Mouse (Mus musculus) monocyte, adult 2 months (primary cell): ENCODE measurements around the gene Colq.

ENCODE experiments used
- DNase-seq, 2 experiments: peaks; one replicate each; pipeline ENCODE4 v3.0.0; 2022; ENCODE audit warnings: low spot score in 2 of 2, low read depth in 1 of 2

Gene Colq

DNA sequence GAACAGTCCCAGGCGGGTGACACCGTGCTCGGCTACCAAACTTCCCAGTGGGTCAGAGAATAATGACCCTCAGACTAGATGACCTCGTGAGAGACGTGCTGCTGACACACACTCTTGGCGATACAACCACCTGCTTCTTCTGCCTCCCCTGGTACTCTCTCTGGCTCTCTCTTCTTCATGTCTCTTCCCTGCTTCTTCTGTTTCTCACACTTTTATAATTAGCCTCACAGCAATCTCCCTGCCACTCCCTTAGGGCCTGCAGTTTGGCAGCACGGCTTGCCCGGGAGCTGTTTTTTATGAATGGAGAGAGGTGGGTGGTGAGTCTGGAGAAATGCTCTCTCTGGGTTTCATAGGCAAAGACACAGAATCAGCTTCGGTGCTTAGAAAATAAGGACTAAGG, 15.3 kb downstream of the Colq start:
- DNase-seq = no peak

DNA sequence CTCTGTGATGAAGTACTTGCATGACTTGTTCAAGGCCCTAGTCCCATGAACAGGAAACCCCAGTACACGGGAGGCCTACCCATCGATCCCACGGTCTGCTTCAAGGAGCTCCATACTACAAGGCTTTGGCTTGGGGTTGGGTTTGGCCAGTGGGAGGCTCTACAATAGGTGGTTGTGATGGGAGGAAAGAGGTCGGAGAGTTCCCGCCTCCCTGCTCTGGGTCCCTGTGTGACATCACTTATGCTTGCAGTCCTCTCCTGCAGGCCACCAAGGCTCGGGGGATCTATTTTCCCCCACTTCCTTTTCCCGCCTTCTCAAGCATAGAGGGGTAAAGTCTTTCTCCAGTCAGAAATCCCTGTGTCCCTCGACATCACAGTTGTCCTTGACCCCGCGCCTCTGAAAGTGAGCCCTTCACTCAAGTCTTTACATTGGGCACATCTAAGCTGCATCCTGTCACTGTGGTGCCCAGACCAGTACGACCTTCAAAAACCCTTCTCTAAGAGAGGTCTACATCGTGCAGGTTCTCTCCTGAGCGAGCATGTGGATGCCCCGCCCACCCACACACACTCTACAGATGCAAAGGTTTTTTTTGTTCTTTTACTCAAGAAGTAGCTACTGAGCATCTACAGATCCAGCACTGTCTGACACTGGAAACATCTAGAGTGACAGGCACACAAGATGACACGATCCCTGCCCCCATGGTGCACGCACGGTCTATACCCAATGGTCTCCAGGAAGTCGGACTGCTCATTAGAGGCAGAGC, 16.1 kb downstream of the Colq start:
- DNase-seq = no peak

DNA sequence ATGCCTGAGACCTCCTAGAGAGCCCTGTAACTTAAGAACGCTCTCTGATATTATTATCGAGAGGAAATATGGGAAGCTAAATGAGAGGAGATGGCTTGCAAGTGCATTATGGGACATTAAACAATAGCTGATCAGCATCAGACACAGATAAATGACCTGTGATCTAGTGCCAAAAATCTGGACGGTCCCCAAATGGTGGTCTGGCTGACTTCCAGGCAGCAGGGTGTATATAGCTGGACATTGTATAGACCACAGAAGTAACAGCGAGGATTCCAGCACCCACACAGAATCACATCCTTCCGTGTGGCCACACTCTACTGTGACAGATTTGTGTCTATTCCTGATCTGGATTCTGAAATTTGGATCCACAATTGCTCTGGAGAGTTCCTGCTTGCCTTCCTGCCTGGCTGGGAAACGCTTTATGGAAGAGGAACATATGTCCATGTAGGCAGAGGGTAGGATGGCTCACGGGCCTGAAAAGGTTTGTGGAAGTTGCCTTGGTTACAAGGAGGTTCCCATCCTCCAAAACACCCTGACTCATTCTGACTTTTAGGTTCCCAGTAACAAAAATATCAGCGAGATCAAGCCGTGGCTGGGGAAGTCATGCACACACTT, 18.5 kb downstream of the Colq start:
- no peak for DNase-seq

DNA sequence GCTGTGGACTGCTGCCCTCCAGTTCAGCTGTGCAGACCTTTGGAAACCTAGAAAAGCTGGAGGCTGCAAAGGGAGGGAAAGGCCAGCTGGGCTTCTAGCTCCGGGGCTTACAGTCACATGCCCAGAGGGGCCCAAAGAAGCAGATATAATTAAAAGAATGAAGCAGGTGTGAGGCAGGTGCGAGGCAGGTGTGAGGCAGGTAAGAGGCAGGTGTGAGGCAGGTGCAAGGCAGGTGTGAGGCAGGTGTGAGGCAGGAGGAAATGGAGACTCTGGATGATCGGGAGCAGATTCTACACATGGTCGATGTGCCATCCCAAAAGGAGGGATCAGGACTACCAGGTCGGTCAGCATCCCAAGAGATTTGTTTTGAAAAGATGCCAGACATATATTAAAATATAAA, 19.7 kb downstream of the Colq start:
- no peak for DNase-seq

DNA sequence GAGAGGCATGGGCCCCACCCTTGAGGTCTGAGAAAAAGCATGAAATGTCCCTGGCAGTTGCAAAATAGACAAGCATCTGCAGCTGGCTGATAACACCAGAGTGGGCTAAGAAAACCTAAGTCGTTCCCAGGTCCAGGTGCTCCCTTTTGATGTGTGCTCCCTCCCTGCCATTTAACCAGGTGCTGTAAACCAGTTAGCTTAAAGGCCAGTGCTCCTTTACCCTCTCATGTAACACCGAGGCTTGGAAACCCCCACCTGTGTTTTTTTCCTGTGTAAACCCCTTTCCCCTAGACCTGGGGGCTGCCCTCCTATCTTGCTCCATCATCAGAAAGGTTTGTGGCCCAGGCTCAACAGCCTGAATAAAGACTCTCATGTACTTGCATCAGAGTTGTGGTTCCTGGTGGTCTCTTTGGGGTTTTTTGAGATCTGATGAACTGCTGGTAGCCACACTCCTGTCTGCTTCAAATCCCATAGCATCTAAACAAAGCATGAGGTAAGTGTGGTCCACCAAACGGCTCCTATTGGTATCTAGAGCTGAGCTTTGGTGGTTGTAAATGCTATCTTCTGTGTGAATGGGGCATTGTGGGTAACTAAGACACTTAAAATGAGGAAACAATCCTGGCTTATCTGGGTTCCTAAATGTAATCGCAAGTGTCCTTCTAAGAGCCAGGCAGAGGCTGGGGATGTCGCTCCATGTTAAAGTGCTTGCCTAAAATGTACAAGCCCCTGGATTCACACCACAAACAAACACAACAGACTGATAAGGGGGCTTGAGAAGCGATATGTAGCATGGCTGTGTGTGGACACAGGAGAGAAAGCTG, 20.8 kb downstream of the Colq start:
- DNase-seq = no peak

DNA sequence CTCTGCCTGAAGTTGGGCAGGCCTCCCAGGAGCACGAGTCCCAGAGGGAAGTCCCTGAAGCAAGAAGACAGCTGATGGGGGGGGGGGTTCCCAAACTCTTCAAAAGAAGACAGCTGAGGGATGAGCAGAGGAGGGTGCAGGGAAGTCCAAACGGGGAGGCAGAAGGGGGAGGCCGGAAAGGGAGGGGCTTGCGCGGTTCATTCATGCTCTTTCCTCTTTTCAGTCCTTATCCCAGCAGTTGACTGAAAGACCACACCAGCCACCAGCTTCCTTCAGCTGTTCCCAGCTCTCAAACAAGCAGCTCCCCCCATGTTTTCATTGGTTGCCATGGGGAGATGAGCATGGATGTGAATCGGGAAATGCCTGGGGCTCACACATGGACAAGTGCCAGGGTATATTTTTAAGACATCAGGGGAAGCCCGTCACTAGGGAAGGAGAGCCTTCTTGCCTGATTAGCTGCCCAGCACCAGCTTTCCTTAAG, 22.0 kb downstream of the Colq start:
- peak in 1 of 2 experiments; percentile 12 for DNase-seq

DNA sequence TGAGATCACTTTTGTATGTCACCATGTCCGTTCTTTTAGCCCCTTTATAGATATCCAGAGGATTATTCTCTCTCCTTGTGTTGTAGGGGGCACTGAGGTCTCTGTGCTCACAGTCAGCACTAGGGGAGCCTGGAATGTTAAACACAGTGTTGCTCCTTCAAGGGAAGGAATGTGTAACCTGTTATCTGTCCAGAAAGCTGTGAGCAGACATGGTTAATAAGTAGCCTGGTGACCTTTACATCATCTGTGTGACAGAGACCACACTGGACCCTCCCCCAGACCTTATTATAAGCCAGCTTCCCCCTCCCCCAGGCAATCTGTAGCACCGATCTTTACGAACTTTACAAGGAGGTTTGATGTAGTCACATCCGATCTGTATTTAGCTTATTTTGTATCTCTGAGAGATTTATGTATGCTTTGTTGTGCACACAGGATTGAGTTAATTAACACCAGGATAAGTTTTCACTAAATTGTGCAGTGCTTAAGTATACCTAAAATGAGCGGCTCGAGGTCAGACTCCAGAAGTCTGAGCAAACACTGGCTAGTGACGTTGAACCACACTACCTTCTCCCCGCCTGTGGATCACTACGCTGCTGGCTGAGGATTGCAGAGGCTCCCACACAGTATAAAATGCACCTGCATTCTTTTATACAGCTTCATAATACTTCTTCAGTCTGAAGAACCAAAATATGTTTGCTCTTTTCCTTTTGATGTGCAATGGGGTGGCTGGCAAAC, 25.5 kb downstream of the Colq start:
- no peak for DNase-seq

DNA sequence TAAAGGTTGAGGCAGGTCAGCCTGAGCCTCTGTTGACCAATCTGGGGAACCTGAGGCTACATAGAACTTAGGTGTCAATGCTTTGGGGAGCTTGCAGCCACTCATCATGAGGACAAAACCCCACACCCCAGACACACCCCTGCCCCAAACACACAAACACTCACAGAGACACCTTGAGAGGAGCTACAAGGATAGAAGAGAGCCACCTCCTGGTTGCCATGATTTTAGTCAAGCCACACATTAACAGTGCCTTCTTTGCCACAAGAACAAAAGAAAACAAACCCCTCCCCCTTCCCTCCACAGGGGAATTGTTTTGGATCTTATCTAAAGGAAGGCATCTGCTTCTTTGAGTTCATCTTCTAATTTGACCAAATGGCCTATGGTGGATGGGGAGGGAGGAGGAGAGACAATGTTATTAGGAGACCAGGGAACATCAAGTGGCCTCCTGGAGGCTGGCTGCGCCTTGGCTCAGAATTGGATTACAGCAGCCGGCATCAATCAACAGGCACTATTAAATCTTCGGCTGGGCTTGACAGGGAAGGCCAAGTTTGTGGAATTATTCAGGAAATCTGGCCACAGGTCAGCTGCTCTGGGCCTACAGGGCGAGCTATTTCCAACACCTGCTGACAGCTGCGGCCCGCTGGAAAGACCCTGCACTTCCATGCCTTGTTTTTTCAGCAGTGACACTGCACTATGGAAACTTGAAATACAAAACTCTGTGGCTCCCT, 26.5 kb downstream of the Colq start:
- DNase-seq = no peak

DNA sequence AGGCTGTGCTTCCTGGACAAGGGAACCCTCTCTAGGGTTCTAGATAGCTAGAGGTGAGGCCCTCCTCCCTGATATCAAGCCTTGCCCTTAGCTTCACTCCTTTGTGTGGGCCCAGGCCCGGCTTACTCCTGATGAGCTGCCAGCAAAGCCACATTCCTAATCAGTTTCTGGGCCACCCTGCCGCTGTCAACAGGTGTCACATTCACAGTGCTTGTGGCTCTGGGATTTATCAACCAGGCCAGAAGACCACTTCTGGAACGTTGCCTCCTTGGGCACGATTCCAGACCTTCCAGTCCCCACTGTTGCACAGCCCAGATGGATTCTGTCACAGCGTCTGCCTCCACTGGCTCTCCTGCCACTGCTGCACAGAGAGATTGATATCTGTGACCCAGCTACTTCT, 30.3 kb downstream of the Colq start:
- no peak for DNase-seq

DNA sequence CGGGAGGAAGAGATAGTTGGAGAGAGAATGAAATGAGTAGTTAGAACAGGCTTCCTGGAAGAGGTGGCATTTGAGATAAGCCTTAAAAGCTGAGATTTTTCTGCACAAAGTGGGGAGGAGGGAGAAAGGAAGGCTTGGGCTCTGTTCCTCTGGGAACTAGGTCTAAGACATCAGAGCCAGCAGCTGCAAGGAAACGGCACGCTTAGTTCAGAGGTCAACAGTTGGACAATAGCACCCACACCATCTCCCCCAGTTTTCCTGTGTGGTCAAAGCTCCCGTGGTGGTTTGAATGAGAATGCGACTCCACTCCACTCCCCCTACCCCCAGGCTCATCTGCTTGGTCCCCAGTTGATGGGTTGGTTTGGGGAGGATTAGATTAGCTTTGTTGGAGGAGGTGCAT, 31.9 kb downstream of the Colq start:
- no peak for DNase-seq

DNA sequence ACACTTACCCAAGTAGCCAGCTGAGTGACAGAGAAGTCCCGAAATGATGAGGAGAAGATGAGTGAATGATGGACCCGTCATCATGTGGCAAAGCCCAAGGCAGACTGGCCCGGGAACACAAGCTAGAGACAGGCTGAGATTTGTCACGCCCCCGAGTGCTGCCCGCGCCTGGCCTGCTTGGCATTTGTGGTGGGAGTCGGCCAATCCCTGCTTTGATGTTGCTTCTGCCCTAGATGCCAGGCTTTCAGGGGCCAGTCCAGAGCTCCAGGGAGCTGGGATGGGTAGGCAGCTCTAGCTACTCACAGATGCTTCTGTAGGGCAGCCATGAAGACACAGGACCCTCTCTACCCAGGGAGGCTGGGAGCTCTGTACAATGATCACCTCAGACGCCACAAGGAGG, 33.4 kb downstream of the Colq start:
- DNase-seq = no peak

DNA sequence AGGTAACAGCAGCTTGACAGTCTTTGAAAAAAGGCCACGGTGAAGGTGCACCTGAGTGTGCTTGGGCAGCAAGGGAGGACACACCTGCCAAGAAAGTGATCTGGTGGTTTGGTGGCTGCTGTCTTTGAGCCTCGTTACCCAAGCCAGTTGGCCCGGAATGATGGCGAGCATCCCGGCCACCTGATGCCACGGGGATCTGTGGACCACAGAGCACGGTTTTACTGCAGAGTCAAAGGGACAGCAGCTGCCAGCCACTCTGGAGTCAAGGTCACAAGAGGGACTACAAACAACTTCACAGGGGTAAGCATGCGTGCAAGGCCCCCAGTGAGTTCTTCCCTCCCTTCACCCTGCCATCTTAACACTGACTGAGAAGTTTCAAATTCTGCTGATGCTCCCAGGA, 33.9 kb downstream of the Colq start:
- DNase-seq = no peak

DNA sequence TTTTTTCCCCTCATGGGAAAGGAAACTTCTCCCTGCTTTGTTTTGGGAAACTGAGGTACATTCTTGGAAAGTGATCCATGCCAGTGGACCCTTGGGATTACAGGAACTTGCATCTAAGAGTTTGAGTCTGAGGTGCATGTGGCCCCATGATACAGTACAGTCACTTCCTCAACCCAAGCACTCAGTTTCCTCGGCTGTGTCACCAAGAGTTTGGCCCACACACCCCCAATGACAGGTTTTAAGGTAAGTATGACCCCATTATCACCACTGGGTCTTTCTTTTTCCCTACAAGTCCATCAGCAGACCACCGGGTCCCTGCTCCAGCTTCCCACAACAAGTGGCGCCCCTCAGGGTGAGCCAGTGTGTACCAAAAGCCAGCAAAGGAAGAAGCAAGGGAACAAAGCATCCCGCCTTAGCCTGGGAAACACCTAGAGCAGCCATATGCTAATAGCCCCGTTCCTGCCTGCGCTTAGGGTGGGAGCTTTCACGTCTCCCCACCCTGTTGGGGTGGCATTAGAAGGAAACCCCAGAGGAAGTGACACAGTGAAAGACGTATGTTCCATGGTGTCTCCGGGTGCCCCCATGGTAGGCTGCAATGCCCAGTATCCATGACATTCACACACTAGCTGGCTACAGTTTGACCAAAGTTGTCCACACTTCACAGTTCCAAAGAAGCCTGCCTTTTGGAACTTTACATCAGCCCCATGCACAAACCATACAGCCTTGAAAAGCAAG, 34.5 kb downstream of the Colq start:
- DNase-seq = no peak

DNA sequence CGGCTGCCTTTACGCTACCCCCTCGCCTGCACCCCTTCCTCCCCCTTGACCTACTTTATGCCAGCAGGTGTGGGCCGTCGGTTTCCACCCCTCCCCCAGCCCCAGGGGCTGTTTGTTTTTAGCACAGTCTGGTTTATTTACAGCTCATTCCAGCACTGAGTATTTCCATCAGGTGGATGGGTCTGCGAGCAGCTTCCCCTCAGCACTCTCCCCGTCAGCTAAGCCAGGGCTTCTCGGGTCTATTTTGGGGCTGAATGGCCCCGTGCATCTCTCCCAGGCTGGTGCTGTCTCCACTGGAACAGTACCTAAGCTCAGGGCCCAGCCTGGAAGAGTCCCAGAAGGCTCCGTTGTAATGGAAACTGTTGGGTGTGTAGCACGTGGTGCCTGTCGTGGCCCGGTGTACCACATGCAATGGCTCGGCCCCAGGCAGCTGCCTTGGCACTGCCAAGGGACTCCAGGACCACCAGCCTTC, 35.1 kb downstream of the Colq start:
- no peak for DNase-seq

DNA sequence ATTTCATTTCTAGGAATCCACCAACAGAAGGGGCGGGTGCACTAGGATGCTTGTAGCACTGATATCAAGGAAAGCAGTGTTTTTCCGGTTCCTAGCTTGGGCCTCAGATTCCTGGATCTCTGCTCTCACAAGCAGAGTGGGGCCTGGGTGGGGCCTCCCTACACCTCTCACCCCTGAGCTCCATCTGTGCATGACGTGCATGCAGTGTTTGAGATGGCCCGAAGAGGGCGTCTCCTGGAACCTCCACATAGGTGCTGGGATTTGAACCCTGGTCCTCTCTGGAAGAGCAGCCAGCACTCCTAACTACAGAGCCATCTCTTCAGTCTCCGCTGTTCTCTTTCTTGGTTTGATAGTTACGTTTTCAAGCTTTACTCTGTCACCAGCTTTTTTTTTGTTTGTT, 36.1 kb downstream of the Colq start:
- DNase-seq = no peak

DNA sequence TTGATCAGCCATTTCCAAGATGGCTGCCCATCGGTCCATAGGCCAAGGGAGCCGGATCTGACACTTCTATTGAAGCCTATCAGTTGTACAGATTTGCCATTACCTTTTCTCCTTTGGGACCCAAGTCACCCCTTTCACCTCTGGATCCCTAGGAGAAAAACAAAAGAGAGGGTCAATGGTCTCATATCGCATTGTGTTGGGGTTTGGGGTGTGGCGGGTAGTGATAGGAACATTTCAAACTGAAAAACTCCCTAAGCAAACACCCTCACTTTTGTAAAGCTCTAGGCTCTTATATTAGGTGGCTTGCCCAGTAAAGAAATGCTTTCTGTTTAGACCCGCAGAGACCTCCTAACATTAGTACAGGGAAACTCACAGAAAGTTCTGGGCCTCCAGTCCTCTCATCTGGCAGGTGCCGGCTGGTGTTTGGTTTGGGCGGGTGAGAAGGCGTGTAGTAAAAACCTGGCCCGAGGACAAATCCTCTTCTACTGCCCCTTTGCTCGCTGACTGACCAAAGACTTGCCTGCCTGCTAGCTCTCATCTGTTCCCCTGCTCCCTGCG, 47.2 kb downstream of the Colq start:
- DNase-seq = no peak

DNA sequence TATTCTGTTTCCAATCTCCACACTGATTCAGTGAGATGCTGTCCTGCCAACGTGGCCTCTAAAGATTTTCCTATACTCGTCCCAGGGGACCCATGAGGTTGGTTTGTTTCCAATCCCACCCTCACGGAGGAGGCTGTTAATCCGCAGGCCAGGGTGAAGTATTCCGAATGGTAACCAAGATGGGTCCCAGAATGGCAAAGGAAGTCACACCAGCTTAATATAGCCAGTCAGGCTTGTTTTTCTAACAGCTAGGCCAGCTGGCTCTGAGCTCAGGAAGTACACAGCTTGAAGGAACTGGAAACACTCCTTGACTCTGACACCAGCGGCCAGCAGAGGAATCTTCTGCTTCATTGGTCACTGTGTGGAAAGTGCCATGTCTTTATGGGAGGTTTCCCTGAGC, 53.8 kb downstream of the Colq start:
- no peak for DNase-seq

DNA sequence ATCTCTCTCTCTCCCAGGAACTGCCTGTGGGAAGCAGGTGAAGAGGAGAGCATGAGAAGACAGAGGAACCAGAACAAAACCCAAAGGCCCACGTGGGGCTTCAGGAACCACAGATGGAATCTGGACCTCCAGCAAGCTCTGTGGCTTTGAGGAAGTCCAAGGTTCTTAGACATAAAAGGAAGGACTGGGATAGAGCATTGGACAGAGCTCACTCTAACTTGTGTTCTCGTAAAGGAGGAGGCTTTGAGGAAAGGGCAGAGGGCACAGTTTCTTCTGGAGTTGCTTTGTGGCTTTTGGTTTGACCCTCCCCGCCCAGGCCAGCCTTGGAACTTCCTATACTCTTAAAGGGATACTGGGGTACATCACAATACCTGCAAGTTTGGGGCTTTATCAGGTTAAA, 58.5 kb downstream of the Colq start:
- no peak for DNase-seq

DNA sequence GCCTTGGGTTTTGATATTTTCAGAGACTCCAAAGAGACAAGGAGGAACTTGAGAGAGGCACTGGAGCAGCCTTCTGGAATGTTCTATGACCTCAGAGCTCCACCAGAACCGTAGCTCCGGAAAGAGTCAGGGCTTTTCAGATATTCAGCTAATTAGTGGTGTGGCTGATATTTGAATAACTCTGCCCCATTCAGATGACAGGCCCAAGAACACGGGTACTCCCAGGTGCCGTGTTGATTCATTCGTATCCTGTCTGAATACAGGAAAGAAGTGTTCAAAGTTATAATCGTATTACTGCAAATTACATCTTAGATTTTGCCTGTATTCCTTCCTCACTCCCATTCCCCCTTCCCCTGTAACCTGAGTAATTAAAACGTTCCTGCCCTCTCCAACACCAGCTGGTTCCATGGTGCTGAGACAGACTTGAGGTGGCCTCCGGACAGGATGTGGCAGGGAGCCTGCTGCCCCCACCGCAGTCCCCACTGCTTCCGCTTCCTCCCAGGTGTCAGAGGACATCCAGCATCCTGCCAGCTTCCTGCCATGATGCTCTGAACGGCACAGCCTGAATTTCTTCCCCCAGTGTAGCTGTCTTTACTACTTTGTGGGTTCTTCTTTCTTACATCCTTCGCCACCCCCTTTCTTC, 59.5 kb downstream of the Colq start:
- DNase-seq = no peak
